Mouse (Mus musculus): ENCODE measurements at regions not wholly inside any gene's neighbourhood (a gene's known extent, or its start where the extent isn't known, plus 50 kb on each side); places are given as distances from the start of the nearest gene placed in this dataset.
"Not testable (repeated sequence)": the region's sequence is repeated elsewhere in the genome, so short reads cannot be mapped to it uniquely, and the experiment has no call there.

DNA sequence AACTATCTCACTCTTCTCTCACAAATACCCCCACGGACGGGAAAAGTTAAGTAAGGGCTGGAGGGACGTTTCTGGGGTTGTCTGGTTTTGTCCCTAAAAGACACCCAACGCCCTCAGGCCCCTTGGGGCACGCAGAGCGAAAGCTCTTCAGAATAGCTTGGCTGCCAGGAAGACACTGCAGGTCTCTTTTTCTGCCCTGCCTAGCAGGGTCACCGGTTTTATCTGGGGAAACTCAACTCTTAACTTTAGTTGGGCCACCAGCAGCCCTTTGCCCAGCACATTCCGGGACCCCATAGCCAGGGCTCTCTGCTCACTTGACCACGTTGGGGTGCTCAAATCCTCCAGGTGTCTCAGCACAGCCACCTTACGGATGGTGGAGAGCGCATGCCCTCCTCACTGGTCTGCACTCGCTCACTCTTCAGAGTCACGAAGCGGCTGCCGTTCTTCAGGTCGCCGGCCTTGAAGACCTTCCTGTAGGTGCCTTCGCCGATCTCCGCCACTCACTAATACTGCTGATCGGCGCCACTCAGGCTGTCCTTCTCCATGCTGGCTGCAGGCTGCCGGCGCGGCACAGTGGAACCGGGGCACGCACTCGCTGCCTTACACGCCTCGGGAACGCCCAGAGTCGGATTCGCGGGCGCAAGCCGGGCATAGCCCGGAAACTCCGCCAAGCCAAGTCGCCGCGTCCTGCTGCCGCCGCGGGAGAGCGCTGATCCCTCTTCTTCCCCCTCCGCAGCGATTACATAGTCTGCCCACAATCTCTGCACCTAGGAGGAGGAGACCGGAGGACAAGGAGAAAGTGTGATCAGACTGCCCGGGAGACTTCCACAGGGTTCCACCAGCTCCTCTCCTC lies 83.0 kb downstream of the Ulbp1 start:
- DNase-seq = peak; percentile 20

DNA sequence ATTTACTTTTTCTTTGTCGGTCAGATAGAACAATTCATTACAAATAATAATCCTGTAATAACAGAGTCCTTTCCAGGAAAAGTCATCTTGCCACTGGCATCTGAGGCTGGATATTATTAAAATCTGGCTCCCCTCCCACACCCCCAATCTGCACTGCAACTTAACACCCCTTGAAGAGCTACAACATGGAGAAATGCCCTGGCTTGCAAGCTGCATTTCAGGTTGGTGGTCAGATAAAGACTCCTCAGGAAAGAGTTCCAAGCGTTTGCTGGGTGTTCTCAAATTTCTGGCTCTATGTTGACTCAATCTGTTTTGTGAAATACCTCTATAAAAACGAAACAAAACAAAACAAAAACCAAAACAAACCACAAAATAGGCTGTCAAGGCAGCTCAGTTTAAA lies 114.6 kb downstream of the Ulbp1 start:
- not testable (repeated sequence) for DNase-seq

DNA sequence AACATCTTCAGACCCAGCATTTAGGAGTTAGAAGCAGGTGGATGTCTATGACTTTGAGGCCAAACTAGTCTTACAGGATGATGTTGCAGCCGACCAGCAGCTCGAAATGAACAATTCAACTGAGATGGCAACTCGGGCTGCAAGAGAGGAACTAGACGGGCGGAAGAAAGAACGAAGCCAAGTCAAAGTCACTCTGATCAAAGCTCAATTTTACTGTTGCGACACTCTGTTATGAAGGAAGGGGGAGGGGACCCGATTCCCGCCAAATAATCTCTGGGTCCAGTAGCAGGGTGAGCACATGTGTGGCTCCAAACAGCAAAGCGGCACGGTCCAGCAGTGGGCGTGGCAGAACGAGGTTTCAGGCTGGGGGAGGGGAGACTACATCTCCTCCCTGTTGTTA lies 129.1 kb downstream of the Ulbp1 start:
- DNase-seq = not testable (repeated sequence)

DNA sequence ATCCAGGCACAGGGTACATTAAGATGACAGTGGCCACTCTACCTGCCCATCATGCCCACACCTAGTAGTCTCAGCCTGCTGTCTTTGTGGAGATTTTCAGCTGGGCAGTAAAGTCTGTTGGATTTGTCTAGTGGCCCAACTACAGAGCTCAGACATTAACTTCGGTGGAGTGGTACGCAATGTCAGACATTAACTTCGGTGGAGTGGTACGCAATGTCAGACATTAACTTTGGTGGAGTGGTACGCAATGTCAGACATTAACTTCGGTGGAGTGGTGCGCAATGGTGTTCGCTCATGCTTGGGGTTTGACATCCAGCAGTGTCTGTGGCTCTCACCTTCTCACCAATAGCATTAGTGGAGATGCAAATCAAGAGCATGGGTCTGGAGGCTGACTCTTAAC lies 129.7 kb downstream of the Ulbp1 start:
- not testable (repeated sequence) for DNase-seq

DNA sequence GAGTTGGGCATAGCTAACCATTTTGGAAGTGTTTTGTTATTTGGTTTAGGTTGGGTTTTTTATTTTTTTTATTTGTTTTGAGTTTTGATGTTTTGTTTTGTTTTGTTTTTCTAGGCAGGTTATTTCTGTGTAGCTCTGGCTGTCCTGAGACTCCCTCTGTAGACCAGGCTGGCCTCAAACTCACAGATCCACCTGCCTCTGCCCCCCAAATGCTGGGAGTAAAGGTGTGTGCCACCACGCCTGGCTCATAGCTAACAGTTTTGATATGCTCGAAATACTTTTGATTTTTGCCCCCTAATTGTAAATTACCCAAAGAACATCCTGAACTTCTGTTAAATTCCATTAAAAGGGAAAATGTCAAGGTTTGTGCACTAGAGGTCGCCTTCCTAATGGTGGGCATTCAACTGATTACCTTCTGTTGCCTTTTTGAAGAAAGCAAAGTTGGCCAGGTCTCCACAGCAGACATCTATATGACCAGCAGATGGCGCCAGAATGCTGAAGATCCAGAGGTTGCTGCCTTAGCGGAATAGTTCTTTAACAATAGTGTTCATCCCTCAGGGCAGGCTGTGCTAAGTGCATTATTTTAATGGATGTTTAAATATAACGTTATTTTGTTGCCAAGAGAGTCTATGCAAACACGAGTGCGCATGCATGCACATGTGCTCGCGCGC lies 121.2 kb upstream of the Cnksr3 start:
- DNase-seq = peak; percentile 93

DNA sequence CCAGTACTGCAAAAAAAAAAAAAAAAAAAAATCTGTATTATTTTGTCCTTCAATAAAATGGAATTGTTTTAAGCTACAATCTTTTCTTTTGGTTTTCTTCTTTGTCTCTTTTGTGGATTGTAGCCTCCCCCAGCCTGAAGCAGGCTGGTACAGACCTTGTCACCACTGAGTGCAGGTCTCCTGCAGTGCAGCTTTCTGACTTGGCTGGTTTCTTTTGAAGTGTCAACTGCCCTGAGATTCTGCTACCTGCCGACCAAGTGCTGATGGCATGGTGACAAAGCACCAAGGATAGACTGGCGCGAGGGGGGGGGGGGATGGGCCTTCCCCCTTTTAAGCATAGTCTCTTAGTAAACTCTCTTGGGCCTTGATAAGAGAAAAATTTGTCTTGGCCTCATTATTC lies 116.2 kb upstream of the Cnksr3 start:
- no peak for DNase-seq

DNA sequence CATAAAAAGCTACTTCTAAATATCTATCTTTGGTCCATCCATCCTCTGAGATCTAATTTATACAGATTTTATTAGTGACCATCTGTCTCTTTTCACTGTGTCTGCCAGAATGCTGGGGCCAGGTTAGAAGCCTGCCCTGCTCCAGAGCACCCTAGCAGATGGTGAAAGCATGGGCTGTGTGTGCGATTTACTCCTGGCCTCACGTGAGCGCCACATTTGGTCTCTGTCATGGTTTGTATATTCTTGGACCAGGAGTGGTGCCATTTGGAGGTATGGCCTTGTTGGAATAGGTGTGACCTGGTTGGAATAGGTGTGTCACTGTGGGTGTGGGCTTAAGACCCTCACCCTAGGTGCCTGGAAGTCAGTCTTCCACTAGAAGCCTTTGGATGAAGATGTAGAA lies 115.0 kb upstream of the Cnksr3 start:
- DNase-seq = peak; percentile 93

DNA sequence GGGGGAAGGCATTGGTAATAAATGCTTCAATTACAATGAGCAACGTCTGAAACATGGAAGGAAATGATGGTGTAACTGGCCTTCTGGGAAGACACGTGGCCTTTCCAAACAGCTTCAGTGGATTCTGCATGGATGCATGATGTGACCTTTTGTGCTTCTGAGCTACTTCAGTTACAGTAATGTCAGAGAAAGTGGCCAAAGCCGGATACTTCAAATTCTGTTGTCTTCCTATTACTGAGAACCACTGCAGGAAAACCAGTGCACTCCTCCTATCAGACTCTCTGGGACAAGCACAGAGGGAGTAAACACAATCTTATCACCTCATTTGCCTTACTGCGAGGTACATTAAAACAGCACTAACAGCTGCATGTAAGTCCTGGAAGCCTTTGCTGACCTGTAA lies 113.0 kb upstream of the Cnksr3 start:
- DNase-seq = no peak

DNA sequence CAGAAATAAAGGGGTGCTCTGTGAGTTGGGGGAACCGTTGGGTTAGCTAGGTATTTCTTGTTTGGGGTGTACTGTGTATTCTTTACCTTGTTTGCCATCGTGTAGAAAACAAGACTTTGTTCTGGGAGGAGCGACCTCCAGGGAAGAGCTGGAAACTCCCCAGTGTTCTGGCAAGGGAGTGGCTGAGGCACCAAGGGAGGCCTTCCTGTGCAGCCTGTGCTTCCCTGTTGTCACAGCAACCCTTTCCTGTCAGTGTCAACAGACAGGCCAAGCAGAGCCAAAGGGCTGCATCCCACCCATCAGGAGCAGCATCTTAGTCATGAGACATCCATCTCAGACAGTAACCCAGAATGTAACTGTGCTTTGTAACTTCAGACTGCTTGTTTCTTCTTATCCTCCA lies 111.2 kb upstream of the Cnksr3 start:
- DNase-seq = peak; percentile 82

DNA sequence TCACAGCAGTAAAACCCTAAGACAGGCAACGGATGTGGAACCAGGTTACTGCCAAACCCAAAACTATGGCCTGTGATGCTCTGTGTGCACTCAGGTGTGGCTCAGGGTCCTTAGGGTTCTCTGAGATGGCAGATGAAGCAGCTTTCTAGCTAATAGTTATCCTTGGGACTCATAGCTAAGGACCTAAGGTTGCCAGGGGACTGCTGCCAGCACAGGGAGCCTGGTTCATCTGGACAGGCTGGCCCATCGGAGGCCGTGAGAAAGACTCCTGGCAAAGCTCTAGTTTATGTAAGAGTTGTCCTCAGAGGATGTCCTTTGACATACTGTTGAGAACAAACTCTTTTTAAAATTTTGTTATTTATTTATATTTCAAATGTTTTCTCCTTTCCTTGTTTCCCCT lies 97.9 kb upstream of the Cnksr3 start:
- peak; percentile 81 for DNase-seq

DNA sequence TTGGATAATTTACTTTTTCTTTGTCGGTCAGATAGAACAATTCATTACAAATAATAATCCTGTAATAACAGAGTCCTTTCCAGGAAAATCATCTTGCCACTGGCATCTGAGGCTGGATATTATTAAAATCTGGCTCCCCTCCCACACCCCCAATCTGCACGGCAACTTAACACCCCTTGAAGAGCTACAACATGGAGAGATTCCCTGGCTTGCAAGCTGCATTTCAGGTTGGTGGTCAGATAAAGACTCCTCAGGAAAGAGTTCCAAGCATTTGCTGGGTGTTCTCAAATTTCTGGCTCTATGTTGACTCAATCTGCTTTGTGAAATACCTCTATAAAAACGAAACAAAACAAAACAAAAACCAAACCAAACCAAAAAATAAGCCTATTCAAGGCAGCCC lies 93.8 kb upstream of the Cnksr3 start:
- not testable (repeated sequence) for DNase-seq

DNA sequence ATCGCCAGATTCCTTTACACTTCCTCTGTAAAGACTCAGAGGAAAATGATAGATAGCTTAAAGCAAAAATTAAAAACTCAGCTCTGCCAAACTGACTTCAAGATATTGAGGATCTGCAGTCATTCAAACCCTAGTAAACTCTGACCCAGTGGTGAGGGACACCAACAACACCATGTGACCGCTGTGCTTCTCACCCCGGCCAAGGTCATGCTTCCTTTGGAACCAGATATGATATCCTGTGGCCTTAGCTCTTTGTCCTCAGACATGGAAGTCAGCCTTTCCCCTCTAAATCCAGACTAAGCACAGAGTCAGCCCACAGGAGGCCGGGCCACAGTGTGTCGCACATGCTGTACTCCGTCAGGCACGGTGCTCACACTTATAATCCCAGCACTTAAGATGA lies 86.3 kb upstream of the Cnksr3 start:
- no peak for DNase-seq

DNA sequence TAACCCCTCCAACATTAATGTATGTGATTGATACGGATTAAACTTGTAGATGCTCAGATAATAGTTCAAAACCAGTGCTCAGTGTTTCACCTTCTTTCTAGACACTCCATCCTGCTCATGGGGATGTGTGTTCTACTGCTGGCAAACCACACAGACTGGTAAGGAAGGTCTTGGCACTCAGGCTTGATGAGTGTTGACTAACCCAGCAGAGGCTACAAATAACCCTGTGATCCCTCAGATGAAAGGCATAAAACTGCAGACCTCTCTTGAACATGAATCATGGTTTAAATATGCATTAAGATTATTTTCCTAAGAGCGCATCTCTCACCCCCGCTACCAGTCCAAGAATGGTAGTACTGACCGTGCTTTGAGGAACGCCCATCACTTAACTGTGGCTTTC lies 83.9 kb upstream of the Cnksr3 start:
- DNase-seq = no peak

DNA sequence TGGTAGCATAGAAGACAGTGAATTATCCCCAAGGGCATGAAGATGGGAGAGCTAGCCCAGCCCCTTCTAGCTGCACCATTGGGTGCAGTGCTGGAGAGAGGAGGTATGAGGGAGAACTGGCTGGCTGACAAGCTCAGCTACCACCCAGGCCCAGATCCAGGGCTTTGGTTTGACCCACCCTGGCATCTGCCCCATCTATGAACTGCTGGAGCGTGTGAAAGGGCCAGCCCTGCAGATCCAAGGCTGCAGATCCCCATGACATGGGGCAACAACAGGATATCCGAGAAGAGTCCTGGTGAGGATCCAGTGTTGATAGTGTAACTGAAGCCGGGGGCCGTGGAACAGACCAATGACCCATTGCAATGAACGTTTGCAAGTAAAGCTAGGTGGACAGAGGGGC lies 81.2 kb upstream of the Cnksr3 start:
- DNase-seq = no peak

DNA sequence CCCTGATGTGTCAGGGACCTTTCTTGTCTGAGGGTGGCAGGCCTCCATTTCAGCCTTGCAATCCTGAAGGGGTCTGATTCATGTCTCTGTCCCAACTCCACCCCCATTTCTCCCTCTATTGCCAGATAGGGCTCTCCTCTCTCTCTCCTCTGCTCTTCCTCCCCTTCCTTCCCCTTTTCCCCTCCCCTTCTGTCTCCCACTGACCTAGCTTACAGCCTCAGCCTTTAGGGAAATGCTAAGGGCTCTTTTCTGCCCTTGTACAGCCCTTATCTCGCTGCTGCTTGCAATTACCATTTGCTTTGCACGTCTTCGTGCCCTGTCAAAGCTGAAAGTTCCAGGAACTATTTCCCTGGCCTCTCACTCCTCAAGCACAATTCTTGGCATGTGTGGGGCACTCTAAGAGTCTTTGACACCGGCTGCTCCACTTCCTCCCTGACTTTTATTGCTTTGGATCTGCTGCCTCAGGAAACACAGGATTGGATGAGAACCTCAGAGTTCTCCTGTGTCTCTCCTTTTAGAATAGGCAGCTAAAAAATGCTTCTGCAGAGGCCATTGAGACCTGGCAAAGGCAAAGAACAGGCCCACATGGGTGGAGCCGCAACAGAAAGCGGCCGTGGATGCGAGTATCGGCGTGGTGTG lies 77.9 kb upstream of the Cnksr3 start:
- DNase-seq = no peak

DNA sequence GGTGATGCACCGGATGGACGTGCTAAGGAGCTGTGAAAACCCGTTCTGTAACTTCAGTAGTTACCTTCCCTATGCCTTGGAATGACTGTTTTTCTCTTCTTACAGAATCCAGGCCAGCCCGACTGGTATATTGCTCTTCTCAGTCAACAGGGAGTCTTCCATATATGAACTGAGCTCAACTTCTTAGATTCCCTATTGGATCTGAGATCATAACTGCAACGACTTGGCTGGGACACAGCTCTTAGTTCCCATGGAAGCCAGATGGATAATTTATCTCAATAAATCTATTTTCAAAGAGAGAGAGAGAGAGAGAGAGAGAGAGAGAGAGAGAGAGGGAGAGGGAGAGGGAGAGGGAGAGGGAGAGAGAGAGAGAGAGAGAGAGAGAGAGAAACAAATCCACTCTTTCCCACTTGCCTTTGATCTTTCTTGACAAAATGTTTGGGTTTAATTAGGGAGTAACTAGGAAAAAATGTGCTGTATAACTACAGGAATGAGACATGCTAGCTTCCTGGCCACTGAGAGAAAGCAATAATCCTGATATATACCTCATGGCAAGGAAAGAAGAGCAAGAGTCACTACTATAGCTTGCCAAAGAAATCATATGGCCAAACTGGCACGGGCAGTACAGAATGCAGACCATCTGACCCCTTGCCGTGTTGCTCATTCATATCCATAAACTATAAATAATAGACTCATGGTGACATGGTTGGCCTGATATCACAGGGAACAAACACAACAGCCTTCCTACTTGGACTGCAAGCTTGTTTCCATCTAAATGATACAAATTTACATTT lies 73.3 kb upstream of the Cnksr3 start:
- DNase-seq = peak; percentile 85

DNA sequence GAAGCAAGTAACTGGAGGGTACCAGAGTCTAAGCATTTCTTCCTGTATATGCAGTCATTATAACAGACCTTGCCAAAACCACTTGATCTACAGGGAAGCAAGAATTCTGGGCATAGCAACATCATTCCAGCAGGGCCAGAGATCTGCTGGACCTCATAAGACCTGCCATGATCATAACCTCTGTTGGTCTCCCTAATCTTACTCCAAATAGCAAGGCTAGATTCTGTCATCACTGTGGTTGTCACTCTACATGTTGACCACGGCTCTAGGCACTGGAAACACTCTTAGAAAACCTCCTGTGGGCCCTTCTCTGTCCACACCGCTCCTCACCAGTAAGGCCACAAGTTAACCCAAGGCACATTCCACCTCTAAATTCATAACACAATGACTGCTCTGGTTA lies 68.4 kb upstream of the Cnksr3 start:
- DNase-seq = no peak

DNA sequence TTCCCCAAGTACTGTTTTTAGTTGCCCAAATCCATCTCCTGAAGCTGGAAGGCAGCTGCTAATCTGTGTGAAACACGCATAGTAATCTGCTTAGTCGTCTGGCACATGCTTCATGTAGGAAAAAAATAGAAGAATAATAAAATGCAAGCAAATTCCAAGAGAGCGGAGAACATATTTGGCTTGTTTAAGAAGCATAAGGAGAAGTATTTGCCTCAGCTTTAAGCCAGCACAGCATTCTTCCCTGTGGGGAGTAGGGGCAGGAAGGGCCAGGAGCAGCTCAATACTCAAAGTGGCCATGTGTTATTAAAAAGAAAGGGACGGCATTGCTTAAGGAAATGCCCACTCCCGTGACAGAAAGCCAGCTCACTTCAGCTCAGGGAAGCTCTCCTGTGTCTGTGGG lies 66.8 kb upstream of the Cnksr3 start:
- DNase-seq = no peak

DNA sequence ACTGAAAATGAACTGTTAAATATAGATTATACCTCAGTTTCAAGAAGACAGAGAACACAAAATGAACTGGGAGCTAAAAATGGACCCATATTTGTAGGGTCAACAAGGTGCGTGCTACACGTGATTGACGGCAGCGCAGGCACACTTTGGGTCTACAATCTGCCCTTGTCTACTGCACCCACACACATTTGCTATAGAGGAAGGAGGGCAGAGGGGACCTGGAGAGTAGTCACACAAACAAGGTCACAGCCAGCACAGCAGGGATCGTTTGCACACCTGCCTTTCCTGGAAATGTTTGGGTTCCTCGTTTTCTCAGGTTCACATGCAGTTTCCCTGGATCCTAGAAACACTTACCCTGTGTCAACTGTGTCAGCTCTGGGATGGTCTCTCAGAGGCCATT lies 63.3 kb upstream of the Cnksr3 start:
- DNase-seq = no peak

DNA sequence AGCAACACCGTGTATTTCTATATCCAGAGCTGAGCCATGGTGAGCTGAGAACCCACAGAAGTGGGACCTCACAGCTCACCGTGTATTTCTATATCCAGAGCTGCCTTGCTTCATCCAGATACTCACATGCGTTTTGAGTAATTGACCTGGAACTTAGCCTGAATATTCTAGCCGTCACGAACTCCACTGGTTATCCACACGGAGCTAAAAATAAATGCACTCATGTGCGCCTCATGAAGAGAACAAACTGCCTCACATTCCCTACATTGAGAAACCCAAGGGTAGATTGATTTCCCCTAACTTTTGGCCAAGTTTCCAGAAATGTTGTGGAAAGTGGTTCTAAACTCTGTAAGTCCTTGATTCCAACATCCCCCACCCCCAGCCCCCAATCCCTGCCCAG lies 62.4 kb upstream of the Cnksr3 start:
- DNase-seq = no peak

DNA sequence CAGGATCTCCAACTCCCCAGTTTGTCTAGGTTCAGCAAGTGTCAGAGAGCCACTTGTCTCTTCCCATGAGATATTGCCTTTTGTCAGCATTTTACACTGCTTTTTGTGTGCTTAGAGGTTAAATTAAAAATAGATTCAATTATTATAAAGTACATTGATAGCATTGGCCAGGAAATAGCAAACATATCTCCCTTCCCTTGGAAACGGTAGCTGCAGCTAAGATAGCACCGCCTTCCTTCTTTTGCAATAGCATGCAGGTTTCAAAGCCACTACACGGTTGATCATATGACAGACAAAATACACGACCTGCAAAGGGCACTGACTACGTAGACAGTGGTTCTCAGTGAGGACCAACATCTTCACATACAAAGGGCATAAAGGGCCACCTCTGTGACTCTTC lies 59.1 kb upstream of the Cnksr3 start:
- DNase-seq = no peak

DNA sequence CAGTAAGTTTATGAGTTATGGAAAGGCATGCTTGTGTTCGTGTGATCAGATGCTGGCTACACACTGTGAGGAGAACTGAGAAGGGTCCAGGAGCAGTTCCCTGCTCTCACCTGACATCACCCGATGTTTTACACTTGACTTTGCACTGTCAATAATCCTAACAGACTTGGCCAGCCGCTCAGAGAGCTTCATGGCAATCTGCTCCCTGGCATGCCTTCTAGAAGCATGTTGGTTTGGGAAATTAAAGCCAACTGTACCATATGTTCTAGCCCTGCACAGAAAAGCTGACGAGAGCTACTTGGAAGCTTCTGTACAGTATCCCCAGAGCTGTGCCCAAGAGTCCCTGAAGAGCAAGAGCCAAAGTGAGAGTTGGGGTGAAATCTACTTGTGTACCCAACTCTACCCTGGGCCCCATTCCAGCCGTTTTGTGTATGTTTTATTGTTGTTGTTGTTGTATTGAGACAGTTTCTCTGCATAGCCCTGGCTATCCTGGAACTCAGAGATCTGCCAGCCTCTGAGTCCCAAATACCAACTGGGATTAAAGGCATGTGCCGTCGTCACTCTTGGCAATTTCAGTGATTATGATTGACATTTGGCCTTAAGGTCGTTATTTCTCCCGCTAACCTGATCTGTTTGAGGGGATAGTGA lies 56.5 kb upstream of the Cnksr3 start:
- peak; percentile 99 for DNase-seq

DNA sequence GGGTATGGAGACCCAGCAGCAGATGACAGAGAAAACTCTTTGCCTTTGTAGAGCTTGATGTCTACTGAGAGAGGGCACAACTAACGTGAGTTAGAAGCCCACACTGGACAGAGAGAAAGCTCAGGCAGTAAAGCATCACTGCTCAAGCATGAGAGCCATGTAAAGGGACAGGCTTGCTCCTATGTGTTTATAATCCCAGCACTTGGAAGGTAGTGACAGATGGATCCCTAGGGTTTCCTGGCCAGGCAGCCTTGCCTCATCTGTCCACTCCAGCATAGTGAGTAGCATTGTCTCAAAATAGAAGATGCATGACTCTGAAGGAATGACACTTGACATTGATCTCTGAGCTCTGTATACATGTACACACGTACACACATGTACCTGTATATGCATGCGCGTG lies 55.9 kb upstream of the Cnksr3 start:
- DNase-seq = peak; percentile 92

All from cerebellum, adult 9-10 months (tissue).